Mouse (Mus musculus): ENCODE measurements at regions not wholly inside any gene's neighbourhood (a gene's known extent, or its start where the extent isn't known, plus 50 kb on each side); places are given as distances from the start of the nearest gene placed in this dataset.
A peak's percentile ranks its signal among the peaks of the same experiment; 100 is the strongest.

DNA sequence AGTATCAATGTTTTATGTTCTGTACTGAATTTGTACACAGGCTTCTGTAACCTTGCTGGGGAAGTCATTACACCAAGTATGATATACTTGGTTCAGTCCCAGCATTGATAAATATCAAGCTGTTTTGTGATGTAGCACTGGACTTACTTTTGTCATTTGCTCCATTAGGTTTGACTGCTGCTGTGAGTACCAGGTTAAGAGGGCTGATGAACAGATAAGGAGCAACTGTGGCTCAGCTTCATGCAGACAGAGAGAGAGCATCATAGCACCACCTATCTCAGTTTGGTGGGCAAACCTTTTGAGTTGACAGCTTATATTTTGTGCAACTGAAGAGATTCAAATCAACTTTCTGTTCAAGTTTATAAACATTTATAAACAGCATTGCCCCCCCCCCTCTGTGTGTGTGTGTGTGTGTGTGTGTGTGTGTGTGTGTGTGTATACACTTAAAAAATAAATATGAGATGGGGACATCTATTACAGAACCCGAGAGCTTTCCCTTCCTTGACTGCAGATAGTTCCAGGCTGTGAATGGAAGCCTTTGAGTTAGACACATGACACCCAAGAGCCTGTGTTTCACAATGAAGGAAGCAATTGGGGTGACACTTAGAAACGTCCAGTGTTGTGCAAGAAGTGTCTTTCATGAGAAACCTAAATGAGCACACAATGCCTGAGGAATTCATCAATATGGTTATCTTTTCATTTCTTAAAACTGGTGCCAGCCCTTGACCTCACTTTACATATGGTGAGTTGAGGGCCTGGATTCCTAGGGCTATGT lies 305.8 kb upstream of the Trib2 start:
- H3K9me3 ChIP-seq (ENCODE audit: low read length): no peaks in the 10 kb centered on the region
- 0 out of 2 replicates have a peak, but pooled peaks cover 4% of the 10 kb centered on the region for H3K4me1 ChIP-seq (replicated peaks; ENCODE audit: low read depth, low read length)
- no peaks in the 10 kb centered on the region for H3K36me3 ChIP-seq (ENCODE audit: insufficient read depth, low read length)
- H3K4me3 ChIP-seq (replicated peaks; ENCODE audit: low read length): no peak overlapping the region
- TF ChIP-seq NANOG (IDR thresholded peaks at IDR 0.05; ENCODE audit: borderline replicate concordance, low read length): no peak
- no peak for TF ChIP-seq POU5F1 (IDR thresholded peaks at IDR 0.05; ENCODE audit: borderline replicate concordance, low read length)
- TF ChIP-seq CTCF (conservative IDR thresholded peaks at IDR 0.05; ENCODE audit: low read length): no peak
- H3K27me3 ChIP-seq (ENCODE audit: insufficient read depth, low read length): no peaks in the 10 kb centered on the region

DNA sequence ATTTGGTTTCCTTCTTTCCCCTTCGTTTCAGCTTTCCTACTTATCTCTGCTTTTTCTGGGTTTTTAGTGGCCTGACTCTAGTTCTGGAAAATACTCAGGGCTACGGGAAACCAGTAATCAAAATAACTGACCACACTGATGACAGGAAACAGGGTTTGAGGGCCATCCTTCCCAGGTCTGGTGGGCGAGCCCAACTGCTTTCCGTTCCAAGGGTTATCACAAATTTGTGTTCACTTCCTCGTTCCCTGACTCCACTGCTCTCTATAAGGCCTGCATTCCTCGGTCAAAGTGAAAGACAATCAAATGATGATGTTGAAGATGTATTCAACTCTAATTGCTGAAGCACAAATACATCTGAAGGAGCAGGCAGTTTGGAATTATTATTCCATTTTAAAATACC lies 305.1 kb upstream of the Trib2 start:
- H3K4me3 ChIP-seq (replicated peaks; ENCODE audit: low read length): no peak overlapping the region
- H3K27me3 ChIP-seq (ENCODE audit: insufficient read depth, low read length): no peaks in the 10 kb centered on the region
- H3K9me3 ChIP-seq (ENCODE audit: low read length): no peaks in the 10 kb centered on the region
- no peaks in the 10 kb centered on the region for H3K36me3 ChIP-seq (ENCODE audit: insufficient read depth, low read length)
- 0 out of 2 replicates have a peak, but pooled peaks cover 4% of the 10 kb centered on the region for H3K4me1 ChIP-seq (replicated peaks; ENCODE audit: low read depth, low read length)
- TF ChIP-seq NANOG (IDR thresholded peaks at IDR 0.05; ENCODE audit: borderline replicate concordance, low read length) (no peak), POU5F1 (IDR thresholded peaks at IDR 0.05; ENCODE audit: borderline replicate concordance, low read length) (no peak), CTCF (conservative IDR thresholded peaks at IDR 0.05; ENCODE audit: low read length) (no peak)

DNA sequence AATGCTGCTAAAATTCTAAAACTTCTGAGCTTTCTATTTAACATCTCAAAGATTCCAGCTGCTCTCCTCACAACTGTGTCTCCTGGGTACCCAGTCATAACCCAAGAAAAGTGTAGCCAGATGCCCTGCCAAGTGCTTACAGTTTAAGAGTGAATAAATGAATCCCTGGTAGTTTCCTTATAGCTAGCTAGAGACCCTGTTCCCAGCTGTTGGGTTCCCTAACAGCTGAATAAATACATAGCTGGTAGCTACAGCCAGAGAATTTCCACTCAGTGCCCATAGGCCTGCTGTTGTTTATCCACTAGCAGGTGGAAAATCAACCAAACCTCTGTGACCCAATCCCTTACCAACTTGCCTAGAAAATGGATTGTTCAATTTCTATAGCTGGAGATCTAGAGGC lies 302.0 kb upstream of the Trib2 start:
- no peaks in the 10 kb centered on the region for H3K36me3 ChIP-seq (ENCODE audit: insufficient read depth, low read length)
- no peaks in the 10 kb centered on the region for H3K27me3 ChIP-seq (ENCODE audit: insufficient read depth, low read length)
- 0 out of 2 replicates have a peak, but pooled peaks cover 4% of the 10 kb centered on the region for H3K4me1 ChIP-seq (replicated peaks; ENCODE audit: low read depth, low read length)
- H3K4me3 ChIP-seq (replicated peaks; ENCODE audit: low read length): no peak overlapping the region
- no peak for TF ChIP-seq CTCF (conservative IDR thresholded peaks at IDR 0.05; ENCODE audit: low read length)
- no peak for TF ChIP-seq NANOG (IDR thresholded peaks at IDR 0.05; ENCODE audit: borderline replicate concordance, low read length)
- TF ChIP-seq POU5F1 (IDR thresholded peaks at IDR 0.05; ENCODE audit: borderline replicate concordance, low read length): no peak
- H3K9me3 ChIP-seq (ENCODE audit: low read length): no peaks in the 10 kb centered on the region

DNA sequence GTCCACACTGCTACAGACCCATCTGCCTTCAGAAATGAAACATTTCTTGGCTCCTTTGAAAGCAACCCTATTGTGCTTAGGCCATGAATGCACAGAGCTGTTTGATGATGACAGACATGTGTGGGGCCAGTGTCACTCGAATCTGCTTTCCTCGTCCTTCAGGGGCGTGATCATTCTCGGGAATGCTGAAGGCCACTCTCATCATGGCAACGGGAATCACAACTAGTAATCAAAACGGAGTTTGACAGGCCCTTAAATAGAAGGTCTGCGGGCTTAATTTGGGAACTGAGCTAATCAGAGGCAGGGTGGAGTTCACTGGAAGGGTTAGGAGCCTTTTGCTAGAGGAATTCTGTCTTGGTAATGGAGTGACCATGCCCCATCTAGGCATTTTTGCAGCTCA lies 290.2 kb upstream of the Trib2 start:
- Histone ChIP-seq H3K36me3 (ENCODE audit: insufficient read depth, low read length) (no peaks in the 10 kb centered on the region), H3K9me3 (ENCODE audit: low read length) (no peaks in the 10 kb centered on the region), H3K4me3 (replicated peaks; ENCODE audit: low read length) (no peak overlapping the region), H3K4me1 (replicated peaks; ENCODE audit: low read depth, low read length) (no peaks in the 10 kb centered on the region), H3K27me3 (ENCODE audit: insufficient read depth, low read length) (no peaks in the 10 kb centered on the region)
- no peak for TF ChIP-seq NANOG (IDR thresholded peaks at IDR 0.05; ENCODE audit: borderline replicate concordance, low read length)
- TF ChIP-seq CTCF (conservative IDR thresholded peaks at IDR 0.05; ENCODE audit: low read length): no peak
- TF ChIP-seq POU5F1 (IDR thresholded peaks at IDR 0.05; ENCODE audit: borderline replicate concordance, low read length): no peak

DNA sequence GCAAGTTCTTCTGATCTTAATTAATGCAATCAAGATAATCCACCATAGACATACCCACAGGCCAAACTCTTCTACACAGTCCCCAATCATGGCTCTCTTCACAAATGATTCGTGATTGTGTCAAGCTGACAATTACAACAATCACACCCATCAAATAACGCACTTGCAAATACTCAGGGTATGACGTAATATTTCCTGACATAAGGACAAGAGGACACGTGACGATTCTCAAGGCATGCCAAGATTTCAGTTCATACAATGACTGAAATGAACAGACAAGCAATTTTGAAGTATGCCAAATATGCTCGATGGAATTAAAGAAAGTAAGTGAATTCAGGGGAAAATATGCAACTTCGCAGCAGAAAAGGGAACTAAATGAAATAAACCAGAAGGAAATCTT lies 282.1 kb upstream of the Trib2 start:
- H3K27me3 ChIP-seq (ENCODE audit: insufficient read depth, low read length): no peaks in the 10 kb centered on the region
- no peak overlapping the region for H3K4me3 ChIP-seq (replicated peaks; ENCODE audit: low read length)
- TF ChIP-seq POU5F1 (IDR thresholded peaks at IDR 0.05; ENCODE audit: borderline replicate concordance, low read length): no peak
- no peak for TF ChIP-seq NANOG (IDR thresholded peaks at IDR 0.05; ENCODE audit: borderline replicate concordance, low read length)
- TF ChIP-seq CTCF (conservative IDR thresholded peaks at IDR 0.05; ENCODE audit: low read length): no peak
- no peaks in the 10 kb centered on the region for H3K9me3 ChIP-seq (ENCODE audit: low read length)
- peaks cover 10% of the 10 kb centered on the region for H3K4me1 ChIP-seq (replicated peaks; ENCODE audit: low read depth, low read length)
- no peaks in the 10 kb centered on the region for H3K36me3 ChIP-seq (ENCODE audit: insufficient read depth, low read length)

DNA sequence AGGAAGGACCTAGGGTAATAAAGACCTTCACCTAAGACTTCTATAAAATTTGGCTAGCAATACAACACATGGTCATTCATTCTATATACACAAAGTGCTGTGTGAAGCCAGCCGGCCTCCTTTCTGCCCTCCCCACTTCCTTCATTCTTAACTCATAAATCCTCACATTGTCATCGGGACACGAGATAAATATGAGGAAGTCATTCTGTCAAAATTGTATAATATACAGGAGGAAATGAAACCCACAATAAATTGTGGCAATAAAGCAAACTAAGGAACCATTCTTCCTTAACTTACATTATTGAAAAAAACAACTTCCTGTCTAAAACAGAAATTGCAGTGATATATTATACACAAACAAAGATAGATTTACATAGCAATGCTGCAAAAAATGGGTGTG lies 275.9 kb upstream of the Trib2 start:
- H3K36me3 ChIP-seq (ENCODE audit: insufficient read depth, low read length): no peaks in the 10 kb centered on the region
- H3K4me1 ChIP-seq (replicated peaks; ENCODE audit: low read depth, low read length): peaks cover 14% of the 10 kb centered on the region
- H3K9me3 ChIP-seq (ENCODE audit: low read length): no peaks in the 10 kb centered on the region
- no peak for TF ChIP-seq NANOG (IDR thresholded peaks at IDR 0.05; ENCODE audit: borderline replicate concordance, low read length)
- no peak for TF ChIP-seq POU5F1 (IDR thresholded peaks at IDR 0.05; ENCODE audit: borderline replicate concordance, low read length)
- no peak for TF ChIP-seq CTCF (conservative IDR thresholded peaks at IDR 0.05; ENCODE audit: low read length)
- peaks cover 3% of the 10 kb centered on the region for H3K27me3 ChIP-seq (ENCODE audit: insufficient read depth, low read length)
- H3K4me3 ChIP-seq (replicated peaks; ENCODE audit: low read length): no peak overlapping the region

DNA sequence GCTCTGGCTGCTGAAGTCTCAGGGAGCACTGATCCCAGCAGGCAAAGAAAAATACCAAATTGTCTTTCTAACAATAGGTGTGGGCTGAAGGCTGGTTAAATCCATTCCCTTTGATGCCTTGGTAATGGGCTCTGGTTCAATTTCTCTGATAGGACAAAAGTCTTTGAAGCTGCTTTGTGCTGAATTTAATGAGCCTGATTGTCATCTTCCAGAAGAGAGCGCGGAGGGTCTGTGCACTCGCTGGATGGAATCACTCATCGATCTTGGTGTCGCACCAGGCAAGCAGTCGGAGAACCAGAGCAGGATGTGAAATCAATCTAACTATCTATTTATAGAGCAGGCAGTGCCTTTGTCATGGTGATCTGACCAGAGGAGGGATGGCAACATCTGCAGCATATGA lies 274.6 kb upstream of the Trib2 start:
- TF ChIP-seq CTCF (conservative IDR thresholded peaks at IDR 0.05; ENCODE audit: low read length): no peak
- no peak for TF ChIP-seq POU5F1 (IDR thresholded peaks at IDR 0.05; ENCODE audit: borderline replicate concordance, low read length)
- TF ChIP-seq NANOG (IDR thresholded peaks at IDR 0.05; ENCODE audit: borderline replicate concordance, low read length): peak; percentile 37; the same call in 1 of the 2 replicates
- H3K27me3 ChIP-seq (ENCODE audit: insufficient read depth, low read length): peaks cover 3% of the 10 kb centered on the region
- H3K4me3 ChIP-seq (replicated peaks; ENCODE audit: low read length): no peak overlapping the region
- H3K4me1 ChIP-seq (replicated peaks; ENCODE audit: low read depth, low read length): peaks cover 12% of the 10 kb centered on the region
- no peaks in the 10 kb centered on the region for H3K9me3 ChIP-seq (ENCODE audit: low read length)
- no peaks in the 10 kb centered on the region for H3K36me3 ChIP-seq (ENCODE audit: insufficient read depth, low read length)

DNA sequence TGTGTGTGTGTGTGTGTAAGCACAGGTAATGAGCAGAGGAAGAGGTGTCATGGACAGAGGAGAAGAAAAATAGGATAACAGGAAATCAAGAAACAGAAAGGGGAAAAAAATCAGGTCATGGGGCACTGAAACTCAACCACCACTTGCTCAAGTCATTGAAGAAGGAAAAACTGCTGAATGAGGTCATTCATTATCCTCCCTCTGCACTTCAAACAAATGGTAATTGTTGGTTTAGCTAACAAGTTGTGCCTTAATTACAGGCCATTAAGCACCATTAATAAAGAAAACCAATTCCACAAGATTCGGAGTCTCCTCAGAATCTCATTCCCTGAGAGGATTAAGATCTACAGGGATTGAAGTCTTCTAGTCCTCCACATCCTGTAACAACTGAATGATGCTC lies 266.5 kb upstream of the Trib2 start:
- no peaks in the 10 kb centered on the region for H3K4me1 ChIP-seq (replicated peaks; ENCODE audit: low read depth, low read length)

More for the DNA sequence above, 266.5 kb upstream of the Trib2 start:
- TF ChIP-seq POU5F1 (IDR thresholded peaks at IDR 0.05; ENCODE audit: borderline replicate concordance, low read length) (no peak), CTCF (conservative IDR thresholded peaks at IDR 0.05; ENCODE audit: low read length) (no peak), NANOG (IDR thresholded peaks at IDR 0.05; ENCODE audit: borderline replicate concordance, low read length) (no peak)
- Histone ChIP-seq H3K4me3 (replicated peaks; ENCODE audit: low read length) (no peak overlapping the region), H3K27me3 (ENCODE audit: insufficient read depth, low read length) (0 out of 2 replicates have a peak, but pooled peaks cover 4% of the 10 kb centered on the region), H3K9me3 (ENCODE audit: low read length) (no peaks in the 10 kb centered on the region), H3K36me3 (ENCODE audit: insufficient read depth, low read length) (no peaks in the 10 kb centered on the region)
